Mouse (Mus musculus) ovary, postnatal 10 days (tissue): ENCODE results near the gene Slc30a4.

Source experiments
- DNase-seq: peaks from one replicate; pipeline ENCODE4 v3.0.0; 2022; ENCODE audit warnings: low spot score

The Slc30a4 gene

GRCm38 (mm10) chr2:122681379-122682137 lies 20.9 kb downstream of the Slc30a4 start:
- DNase-seq: no peak

GRCm38 (mm10) chr2:122675126-122675525 lies 27.3 kb downstream of the Slc30a4 start:
- DNase-seq: no peak

- no peak for DNase-seq
These were observed 29.6 kb downstream of the Slc30a4 start for GRCm38 (mm10) chr2:122672841-122673240.

GRCm38 (mm10) chr2:122671714-122672113 lies 30.7 kb downstream of the Slc30a4 start:
- no peak for DNase-seq

- no peak for DNase-seq
These were observed 34.6 kb downstream of the Slc30a4 start for GRCm38 (mm10) chr2:122667856-122668255.

- no peak for DNase-seq
These were observed 36.2 kb downstream of the Slc30a4 start for GRCm38 (mm10) chr2:122665973-122666875.

GRCm38 (mm10) chr2:122665253-122665972 lies 37.0 kb downstream of the Slc30a4 start:
- DNase-seq: no peak

- no peak for DNase-seq
These were observed 42.6 kb downstream of the Slc30a4 start for GRCm38 (mm10) chr2:122659825-122660224.

GRCm38 (mm10) chr2:122657707-122658524 lies 44.5 kb downstream of the Slc30a4 start:
- DNase-seq: no peak

GRCm38 (mm10) chr2:122656767-122657166 lies 45.7 kb downstream of the Slc30a4 start:
- no peak for DNase-seq

- no peak for DNase-seq
These were observed 46.4 kb downstream of the Slc30a4 start for GRCm38 (mm10) chr2:122656052-122656451.

GRCm38 (mm10) chr2:122652096-122653084 lies 50.1 kb downstream of the Slc30a4 start:
- no peak for DNase-seq

GRCm38 (mm10) chr2:122638673-122639072 lies 63.8 kb downstream of the Slc30a4 start:
- DNase-seq: no peak

GRCm38 (mm10) chr2:122638029-122638428 lies 64.4 kb downstream of the Slc30a4 start:
- no peak for DNase-seq

GRCm38 (mm10) chr2:122637526-122637997 lies 64.9 kb downstream of the Slc30a4 start:
- peak; percentile 47 for DNase-seq

- no peak for DNase-seq
These were observed 65.8 kb downstream of the Slc30a4 start, which contains the start of gene AA467197 for GRCm38 (mm10) chr2:122636686-122637085. TSS of gene AA467197 (plus strand) at chr2:122636986.
